Mouse (Mus musculus) forebrain, embryonic 10.5 days (tissue): ENCODE measurements around the gene Nlrp9c. TPM values are rescaled to one million over a fixed set of nuclear protein-coding genes. Genes with fewer than 3 reads are reported as not detected.
"Not testable (repeated sequence)": the region's sequence is repeated elsewhere in the genome, so short reads cannot be mapped to it uniquely, and the experiment has no call there.

Source experiments
- DNase-seq: peaks from one replicate; pipeline ENCODE4 v3.0.0-alpha.2; 2017; ENCODE audit warnings: low spot score; ENCODE audit errors: extremely low spot score
- H3K27ac ChIP-seq: fragments of 300-500 bp; sonication (generic); 2 replicates; pipeline ENCODE4 v1.5.1; 2016; ENCODE audit warnings: mild to moderate bottlenecking
- H3K27me3 ChIP-seq: fragments of 300-500 bp; sonication (generic); 2 replicates; pipeline ENCODE4 v1.6.1; 2016; ENCODE audit warnings: mild to moderate bottlenecking; ENCODE audit not compliant: poor library complexity, severe bottlenecking
- H3K36me3 ChIP-seq: fragments of 300-500 bp; sonication (generic); replicated peaks from 2 replicates; pipeline ENCODE4 v1.6.1; 2016; ENCODE audit warnings: mild to moderate bottlenecking, moderate library complexity
- H3K4me1 ChIP-seq: fragments of 300-500 bp; sonication (generic); 2 replicates; pipeline ENCODE4 v1.6.1; 2016
- H3K4me3 ChIP-seq: fragments of 300-500 bp; sonication (generic); 2 replicates; pipeline ENCODE4 v1.5.1; 2016; ENCODE audit warnings: mild to moderate bottlenecking, moderate library complexity
- H3K9me3 ChIP-seq: fragments of 300-500 bp; sonication (generic); 2 replicates; pipeline ENCODE4 v1.6.1; 2016; ENCODE audit warnings: mild to moderate bottlenecking, moderate library complexity
- WGBS: fragments of 180-500 bp; shearing (Covaris S2); methylation state at CpG from one replicate; pipeline ENCODE4 v1.1.7; 2016; 5-methylcytosine and 5-hydroxymethylcytosine counted together
- polyA plus RNA-seq: library from polyadenylated mRNA; unstranded; fragments of >200 nt; fragmentation: Nextera tagmentation; extraction: Ambion mirVana; gene quantifications from 2 replicates; pipeline ENCODE4 v1.2.1, GENCODE M21; 2016

The Nlrp9c gene
- polyA plus RNA-seq, 1 experiment from 2014 or later = not detected

DNA sequence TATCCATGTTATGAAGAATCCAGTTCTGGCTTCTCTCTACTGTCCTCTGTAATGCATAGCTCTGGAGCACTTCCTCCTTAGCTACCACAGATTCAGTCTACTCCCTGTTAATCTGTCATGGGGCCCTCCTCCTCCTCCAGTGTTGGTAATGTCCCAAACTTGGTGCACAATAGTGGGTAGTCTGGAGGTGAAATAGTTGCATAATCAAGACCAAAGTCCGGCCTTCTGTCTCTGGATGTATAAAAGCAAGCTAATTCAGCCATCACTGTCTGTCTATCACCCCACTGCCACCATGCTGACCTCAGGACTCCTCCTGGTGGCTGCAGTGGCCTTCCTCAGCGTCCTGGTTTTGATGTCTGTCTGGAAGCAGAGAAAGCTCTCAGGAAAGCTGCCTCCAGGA, 96.6 kb downstream of the Nlrp9c start, which contains the start of gene Cyp2a4:
TSS of gene Cyp2a4 (plus strand) at position 244 of the 400 bp plus-strand sequence.
- not testable (repeated sequence) for H3K4me3 ChIP-seq, H3K27ac ChIP-seq, H3K27me3 ChIP-seq, H3K4me1 ChIP-seq, H3K36me3 ChIP-seq, DNase-seq
- 60% methylated on average over 2 of the region's 2 CpGs for WGBS
- H3K9me3 ChIP-seq = peaks cover 40% of the 10 kb centered on the region

DNA sequence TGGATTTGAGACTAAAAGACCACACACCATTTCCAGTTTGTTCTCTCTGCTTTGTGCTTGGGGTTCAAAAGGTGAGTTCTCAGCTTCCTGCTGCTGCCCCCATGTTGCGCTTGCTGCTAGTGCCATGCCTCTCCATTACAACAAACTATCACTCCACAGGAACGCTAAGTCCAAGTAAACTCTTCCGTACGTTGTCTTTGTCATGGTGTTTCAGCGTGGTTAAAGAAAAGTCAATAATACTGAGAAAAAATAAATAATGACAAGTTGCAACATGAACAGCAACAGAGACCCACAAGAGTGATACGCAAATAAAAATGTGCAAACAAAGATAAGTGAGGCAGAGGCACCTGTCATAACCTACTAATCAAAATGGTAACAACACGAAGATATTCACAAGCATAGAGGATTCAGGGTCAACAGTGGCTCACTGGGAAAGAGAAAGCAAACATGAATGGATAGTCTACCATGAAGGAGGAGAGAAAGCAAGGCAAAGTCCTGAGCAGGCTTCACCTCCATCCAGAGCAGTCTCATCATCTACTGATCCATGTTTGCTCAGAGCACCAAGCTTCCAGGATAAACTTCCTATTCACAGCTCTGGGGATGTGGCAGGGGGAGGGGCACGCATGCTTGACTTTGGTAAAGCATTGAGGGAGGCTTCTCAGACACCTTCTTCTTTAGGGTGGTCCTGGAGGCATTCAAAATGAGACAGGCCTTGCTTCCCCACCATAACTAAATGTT, 99.9 kb downstream of the Nlrp9c start:
- not testable (repeated sequence) for H3K27ac ChIP-seq, H3K27me3 ChIP-seq, DNase-seq, H3K36me3 ChIP-seq, H3K4me1 ChIP-seq, H3K4me3 ChIP-seq
- H3K9me3 ChIP-seq = peaks cover 20% of the 10 kb centered on the region
- 87% methylated on average over 8 of the region's 8 CpGs for WGBS

Other genes starting within 250 kb of the Nlrp9c start
- gene Cyp2b9, start 230.3 kb downstream of the Nlrp9c start, polyA plus RNA-seq = not detected in 2 replicates
- not detected in 2 replicates for gene Vmn1r184, start 143.4 kb downstream of the Nlrp9c start, polyA plus RNA-seq
- not detected in 2 replicates for gene Cyp2a4, start 96.5 kb downstream of the Nlrp9c start, polyA plus RNA-seq
- not detected in 2 replicates for gene Nlrp4a, start 31.4 kb upstream of the Nlrp9c start, polyA plus RNA-seq
- gene Nlrp9a, start 131.3 kb upstream of the Nlrp9c start, polyA plus RNA-seq = not detected in 2 replicates
- gene Vmn1r185, start 214.8 kb upstream of the Nlrp9c start, polyA plus RNA-seq = not detected in 2 replicates